Mouse (Mus musculus) large intestine, adult 2 months (tissue): ENCODE data around the gene Inhbe. TPM values are rescaled to one million over a fixed set of nuclear protein-coding genes. Genes with fewer than 3 reads are reported as not detected.
A peak's percentile ranks its signal among the peaks of the same experiment; 100 is the strongest.

Source experiments
- DNase-seq: peaks from one replicate; pipeline ENCODE4 v3.0.0-alpha.2; 2012; ENCODE audit warnings: low read depth, low spot score
- WGBS: fragments of 180-500 bp; shearing (Covaris S2); methylation state at CpG from one replicate; pipeline ENCODE4 v1.1.7; 2018; 5-methylcytosine and 5-hydroxymethylcytosine counted together
- polyA plus RNA-seq: library from polyadenylated mRNA; depleted of rRNA; stranded (reverse); fragments of >200 nt; gene quantifications from 2 replicates; pipeline ENCODE4 v1.2.3, GENCODE M21; 2012

The Inhbe gene
- polyA plus RNA-seq, 1 experiment = not detected

- no peak for DNase-seq
- 66% methylated on average over 8 of the region's 8 CpGs for WGBS
These were observed 4.4 kb downstream of the Inhbe start for GRCm38 (mm10) chr10:127349810-127350209.

DNA sequence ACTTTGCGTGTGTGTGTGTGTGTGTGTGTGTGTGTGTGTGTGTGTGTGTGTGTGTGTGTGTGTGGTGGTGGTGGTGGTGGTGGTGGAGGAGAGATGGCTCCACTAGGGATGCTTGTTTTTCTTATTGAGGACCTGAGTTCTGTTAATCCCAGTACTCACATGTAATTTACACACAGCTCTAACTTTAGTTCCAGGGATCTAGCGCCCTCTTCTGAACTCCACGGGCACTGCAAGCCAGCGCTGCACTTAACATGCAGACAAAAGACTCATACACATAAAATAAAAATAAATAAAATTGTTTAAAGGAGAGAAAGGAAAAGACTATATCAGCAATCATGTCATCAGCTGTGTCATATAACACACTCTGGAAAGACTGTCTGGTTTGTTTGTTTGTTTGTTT lies 5.3 kb downstream of the Inhbe start:
- 73% methylated on average over 4 of the region's 4 CpGs for WGBS
- DNase-seq = no peak

DNA sequence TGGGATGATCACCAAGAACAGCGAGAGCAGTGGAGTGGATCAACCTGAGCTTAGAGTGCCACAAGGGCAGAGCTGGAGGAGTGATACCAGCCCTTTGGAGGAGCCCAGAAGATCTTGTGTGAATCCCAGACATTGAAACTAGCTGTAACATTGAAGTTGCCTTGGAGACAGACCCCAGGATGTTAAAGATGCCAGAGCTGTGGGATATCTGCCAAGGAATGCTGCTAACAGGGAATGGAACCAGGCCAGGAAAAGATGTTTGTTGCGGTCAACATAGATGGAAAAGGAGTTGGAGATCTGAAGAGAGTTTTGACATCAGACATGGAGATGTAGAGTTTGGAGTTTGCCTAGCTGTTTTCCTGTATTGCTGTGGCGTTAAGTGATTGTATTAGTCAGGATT lies 8.0 kb downstream of the Inhbe start:
- WGBS = 88% methylated on average over 3 of the region's 3 CpGs
- DNase-seq = no peak

- whole genome bisulfite sequencing = 70% methylated on average over 3 of the region's 3 CpGs
- DNase-seq = no peak
These were observed 11.2 kb downstream of the Inhbe start for GRCm38 (mm10) chr10:127343029-127343428.

- WGBS = under 1% methylated on average over 29 of the region's 29 CpGs
- DNase-seq = peak; percentile 70
These were observed 12.1 kb downstream of the Inhbe start, which contains the start of gene Gli1 for GRCm38 (mm10) chr10:127341891-127342639. Gli1 (minus strand) TSS chr10:127341974.

DNA sequence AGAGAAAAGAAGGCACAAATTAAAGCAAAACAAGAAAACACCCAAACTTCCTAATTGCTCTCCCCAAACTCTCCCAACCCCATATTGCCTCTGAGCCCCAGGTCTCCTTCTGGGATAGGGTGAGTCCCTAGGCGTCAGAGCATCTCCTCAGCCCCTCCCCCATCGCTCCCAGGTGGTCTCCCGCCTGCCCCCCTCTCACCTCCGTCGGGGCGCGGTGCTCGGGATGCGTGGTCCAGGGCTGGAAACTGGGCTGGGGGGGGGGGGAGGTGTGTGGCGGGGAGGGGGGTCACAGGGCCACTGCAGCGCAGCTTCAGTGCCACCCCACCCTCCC lies 12.9 kb downstream of the Inhbe start:
- DNase-seq = no peak
- WGBS = 2% methylated on average over 9 of the region's 11 CpGs

DNA sequence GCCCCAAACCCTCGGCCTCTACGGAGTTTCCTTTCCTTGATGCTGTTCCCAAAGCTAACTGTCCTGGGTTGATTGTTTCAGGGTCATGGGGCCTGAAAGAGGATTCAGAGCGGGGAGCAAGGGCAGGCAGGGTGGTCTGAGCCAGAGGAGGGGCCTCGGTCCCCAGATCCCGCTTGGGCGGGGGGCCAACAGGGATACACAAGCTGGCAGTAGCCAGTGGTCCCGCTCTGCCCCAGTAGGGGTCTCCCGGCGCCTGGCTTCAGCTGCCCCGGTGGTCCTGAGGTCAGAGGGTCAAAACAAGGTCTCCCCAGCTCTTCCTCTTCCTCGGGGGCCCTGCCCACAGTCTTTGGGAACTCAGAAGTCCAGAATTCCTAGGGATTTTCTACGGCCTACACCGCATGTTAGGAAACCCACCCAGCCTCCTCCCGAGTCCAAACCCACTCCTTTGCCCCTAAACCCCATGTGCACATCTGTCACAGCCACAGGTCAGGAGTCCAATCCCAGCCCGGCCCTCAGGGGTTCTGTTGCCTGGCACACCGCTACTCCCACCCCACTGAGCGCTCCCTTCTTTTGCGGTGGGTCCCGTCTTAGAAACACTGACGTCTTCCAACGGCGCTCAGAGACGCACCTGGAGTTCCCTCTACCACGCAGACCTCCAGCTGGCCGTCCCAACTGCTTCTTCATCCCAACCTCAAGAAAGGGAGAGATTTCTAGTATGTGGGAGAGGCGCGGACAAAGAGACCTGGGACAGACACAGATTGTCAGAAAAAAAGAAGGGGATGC lies 13.4 kb downstream of the Inhbe start:
- DNase-seq = no peak

GRCm38 (mm10) chr10:127339683-127340576 lies 14.3 kb downstream of the Inhbe start:
- WGBS = 1% methylated on average over 42 of the region's 42 CpGs
- no peak for DNase-seq

More for the DNA sequence above, 13.4 kb downstream of the Inhbe start:
- WGBS = 3% methylated on average over 27 of the region's 27 CpGs

GRCm38 (mm10) chr10:127338930-127339682 lies 15.1 kb downstream of the Inhbe start:
- under 1% methylated on average over 31 of the region's 31 CpGs for WGBS
- DNase-seq = peak; percentile 69

DNA sequence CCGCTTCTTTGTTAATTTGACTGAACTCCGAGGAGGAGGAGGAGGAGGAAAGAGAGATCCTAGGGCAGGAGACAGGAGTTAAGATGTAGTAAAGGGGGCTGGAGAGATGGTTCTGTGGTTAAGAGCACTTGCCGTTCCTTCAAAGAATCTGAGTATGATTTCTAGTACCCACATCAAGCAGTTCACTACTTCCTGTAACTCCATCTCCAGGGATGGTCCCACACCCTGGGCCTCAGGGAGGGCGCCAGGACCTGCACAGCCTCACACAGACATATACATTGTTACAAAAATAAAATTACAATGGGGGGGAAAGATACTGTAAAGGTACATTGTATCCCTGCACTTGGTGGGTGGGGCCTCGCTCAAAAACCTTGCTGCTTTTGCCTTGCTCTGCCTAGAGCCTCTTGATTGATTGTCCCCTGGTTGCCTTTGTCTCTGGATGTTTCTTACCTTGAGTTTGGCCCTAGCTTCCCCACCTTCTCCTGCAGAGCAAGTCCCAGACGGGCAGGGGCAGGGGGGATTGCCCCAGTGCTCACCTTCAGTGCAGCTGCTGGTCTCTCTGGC lies 16.6 kb downstream of the Inhbe start:
- whole genome bisulfite sequencing = 79% methylated on average over 6 of the region's 6 CpGs

DNA sequence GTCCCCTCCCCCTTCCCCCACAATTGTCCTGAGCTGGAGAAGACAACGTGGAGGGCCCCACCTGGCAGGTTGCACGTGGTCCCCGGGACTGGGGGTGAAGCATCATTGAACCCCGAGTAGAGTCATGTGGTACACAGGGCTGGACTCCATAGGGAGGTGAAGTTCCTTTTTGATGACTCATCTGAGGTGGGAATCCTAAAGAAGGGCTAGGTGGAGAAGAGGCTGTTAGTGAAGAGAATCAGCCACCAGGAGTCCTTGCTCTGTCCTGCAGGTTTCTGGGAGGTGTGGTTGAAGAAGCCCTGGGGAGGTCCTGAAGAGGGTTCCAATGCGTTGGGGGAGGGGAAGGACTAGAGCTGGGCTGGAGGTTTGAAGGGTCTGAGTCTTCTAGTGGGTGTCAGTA lies 17.3 kb downstream of the Inhbe start:
- DNase-seq = no peak
- 34% methylated on average over 5 of the region's 5 CpGs for WGBS

More for the DNA sequence above, 16.6 kb downstream of the Inhbe start:
- DNase-seq = no peak

DNA sequence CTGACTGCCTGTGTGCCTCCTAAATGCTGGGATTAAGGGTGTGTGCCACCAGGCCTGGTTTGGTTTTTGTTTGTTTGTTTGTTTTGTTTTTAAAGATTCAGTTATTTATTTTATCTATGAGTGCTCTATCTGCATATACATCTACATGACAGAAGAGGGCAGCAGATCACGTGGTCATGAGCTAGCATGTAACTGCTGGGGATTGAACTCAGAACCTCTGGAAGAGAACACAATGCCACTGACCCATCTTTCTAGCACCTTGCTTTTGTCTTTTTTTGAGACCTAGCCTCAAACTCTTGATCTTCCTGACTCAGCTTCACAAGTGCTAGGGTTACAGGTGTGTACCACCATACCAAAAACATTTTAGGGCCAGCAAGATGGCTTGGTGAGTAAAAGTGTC lies 18.9 kb downstream of the Inhbe start:
- DNase-seq = no peak
- 33% methylated on average over 1 of the region's 1 CpGs for WGBS

DNA sequence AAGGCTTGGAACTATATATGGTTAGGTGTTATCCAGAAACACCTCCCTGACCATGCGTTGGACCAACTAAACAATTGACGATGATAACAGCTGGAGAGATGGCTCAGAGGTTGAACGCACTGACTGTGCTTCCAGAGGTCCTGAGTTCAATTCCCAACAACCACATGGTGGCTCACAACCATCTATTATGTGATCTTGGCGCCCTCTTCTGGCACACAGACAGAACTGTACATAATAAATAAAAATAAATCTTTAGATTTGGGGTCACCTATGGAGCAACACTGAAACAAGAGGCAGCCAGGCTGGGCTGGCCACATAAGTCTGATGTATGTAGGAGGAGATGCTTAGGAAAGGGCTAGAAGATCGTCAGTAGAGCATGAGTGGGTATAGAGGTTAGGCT lies 21.1 kb downstream of the Inhbe start:
- DNase-seq = no peak
- WGBS = 72% methylated on average over 5 of the region's 5 CpGs

DNA sequence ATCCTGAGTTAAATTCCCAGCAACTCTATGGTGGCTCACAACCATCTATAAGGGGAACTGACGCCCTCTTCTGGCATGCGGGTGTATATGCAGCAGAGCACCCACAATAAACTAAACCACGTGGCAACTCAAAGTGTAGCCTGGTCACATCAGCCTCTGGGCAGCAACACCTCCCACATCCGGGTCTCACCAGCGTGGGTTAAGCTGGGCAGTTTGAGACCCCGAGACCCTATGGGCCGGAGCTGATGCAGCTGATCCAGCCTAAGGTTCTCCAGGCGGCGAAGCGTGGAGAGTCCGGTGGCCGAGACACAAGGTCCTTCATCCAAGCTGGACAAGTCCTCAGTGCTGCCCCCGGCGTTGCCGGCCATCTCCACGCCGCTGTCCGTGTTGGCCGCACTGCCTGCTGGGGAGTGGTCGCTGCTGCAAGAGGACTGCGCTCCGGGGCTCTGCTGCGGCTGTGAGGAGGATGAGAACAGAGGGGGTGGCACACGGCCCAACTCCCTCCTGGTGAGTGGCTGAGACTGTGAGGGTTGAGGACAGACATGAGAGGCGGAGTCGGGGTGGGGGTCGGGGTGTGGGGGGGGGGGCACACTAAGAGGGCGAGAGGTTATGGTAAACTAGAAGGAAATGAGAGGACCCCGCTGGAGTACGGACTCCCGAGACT lies 21.9 kb downstream of the Inhbe start:
- DNase-seq = no peak
- WGBS = 50% methylated on average over 31 of the region's 31 CpGs

GRCm38 (mm10) chr10:127330212-127330611 lies 24.0 kb downstream of the Inhbe start:
- 74% methylated on average over 7 of the region's 7 CpGs for WGBS
- no peak for DNase-seq

- WGBS = 61% methylated on average over 18 of the region's 18 CpGs
- DNase-seq = no peak
These were observed 26.6 kb downstream of the Inhbe start for GRCm38 (mm10) chr10:127327461-127328145.

GRCm38 (mm10) chr10:127326828-127327227 lies 27.4 kb downstream of the Inhbe start:
- no peak for DNase-seq
- WGBS = 28% methylated on average over 29 of the region's 29 CpGs
